Mouse (Mus musculus): Measurements from ENCODE around the gene Bend3. TPM values are rescaled to one million over a fixed set of nuclear protein-coding genes. Genes with fewer than 3 reads are reported as not detected.

The Bend3 gene
- total RNA-seq, 1 experiment: 23.2 TPM

GRCm38 (mm10) chr10:43475376-43475775, 3.3 kb upstream of the Bend3 start:
- H3K9me3 ChIP-seq (ENCODE audit: control insufficient read depth, insufficient read depth, low read depth, low read length): no peaks in the 10 kb centered on the region
- TF ChIP-seq MAFK (IDR thresholded peaks at IDR 0.05; ENCODE audit: insufficient read depth, low read depth, low read length) (no peak), CHD2 (IDR thresholded peaks at IDR 0.05; ENCODE audit: low read depth, low read length) (no peak), HCFC1 (IDR thresholded peaks at IDR 0.05; ENCODE audit: borderline replicate concordance, insufficient read depth, low read length) (no peak), ZNF384 (IDR thresholded peaks at IDR 0.05; ENCODE audit: low read depth, low read length) (0 out of 2 replicates have a peak, but pooled peaks have one; percentile 29), ZC3H11A (IDR thresholded peaks at IDR 0.05; ENCODE audit: borderline replicate concordance, low read depth, low read length) (peak; percentile 49; the same call in 1 of the 2 replicates)
- H3K4me3 ChIP-seq (ENCODE audit: insufficient read depth in 1 of 2, low read depth in 1 of 2, low read length in 2 of 2, poor library complexity in 1 of 2, severe bottlenecking in 1 of 2): no peak overlapping the region
- no peak overlapping the region for H3K9ac ChIP-seq (ENCODE audit: insufficient read depth, low read depth, low read length, poor library complexity, severe bottlenecking)
- in situ Hi-C loops (cut with MboI; ENCODE audit: low sequenced_read_pairs in 2 of 2, unreplicated experiment in 2 of 2): no loop called here
- no peaks in the 10 kb centered on the region for H3K36me3 ChIP-seq (ENCODE audit: control insufficient read depth, insufficient read depth, low read length, poor library complexity, severe bottlenecking)
- no peak for DNase-seq (ENCODE audit: low read depth, low spot score)
- peaks cover 0 to 12% of the 10 kb centered on the region in 2 experiments; a peak in 2 of 4 replicates for H3K4me1 ChIP-seq (ENCODE audit: control insufficient read depth in 2 of 2, insufficient read depth in 2 of 2, low read length in 2 of 2, poor library complexity in 1 of 2)
- H3K27ac ChIP-seq (ENCODE audit: insufficient read depth, low read depth, low read length, poor library complexity, severe bottlenecking): no peak overlapping the region; the same call in 1 of the 2 replicates

- TF ChIP-seq CHD2 (IDR thresholded peaks at IDR 0.05; ENCODE audit: low read depth, low read length): no peak
- no peak for TF ChIP-seq HCFC1 (IDR thresholded peaks at IDR 0.05; ENCODE audit: borderline replicate concordance, insufficient read depth, low read length)
- TF ChIP-seq ZC3H11A (IDR thresholded peaks at IDR 0.05; ENCODE audit: borderline replicate concordance, low read depth, low read length): no peak
- no peak for TF ChIP-seq ZNF384 (IDR thresholded peaks at IDR 0.05; ENCODE audit: low read depth, low read length)
- peak overlapping the region; percentile 69 to 92 for H3K4me3 ChIP-seq (ENCODE audit: insufficient read depth in 1 of 2, low read depth in 1 of 2, low read length in 2 of 2, poor library complexity in 1 of 2, severe bottlenecking in 1 of 2)
- H3K27ac ChIP-seq (ENCODE audit: insufficient read depth, low read depth, low read length, poor library complexity, severe bottlenecking): peak overlapping the region; percentile 99; the same call in 1 of the 2 replicates
- peak; percentile 78 for DNase-seq (ENCODE audit: low read depth, low spot score)
- H3K9me3 ChIP-seq (ENCODE audit: control insufficient read depth, insufficient read depth, low read depth, low read length): no peaks in the 10 kb centered on the region
- in situ Hi-C loops (cut with MboI; ENCODE audit: low sequenced_read_pairs in 2 of 2, unreplicated experiment in 2 of 2): no loop called here
- H3K36me3 ChIP-seq (ENCODE audit: control insufficient read depth, insufficient read depth, low read length, poor library complexity, severe bottlenecking): no peaks in the 10 kb centered on the region
- H3K9ac ChIP-seq (ENCODE audit: insufficient read depth, low read depth, low read length, poor library complexity, severe bottlenecking): peak overlapping the region; percentile 25; the same call in 1 of the 2 replicates
- H3K4me1 ChIP-seq (ENCODE audit: control insufficient read depth in 2 of 2, insufficient read depth in 2 of 2, low read length in 2 of 2, poor library complexity in 1 of 2): peaks cover 4 to 24% of the 10 kb centered on the region in 2 experiments; a peak in 3 of 4 replicates
Observed at GRCm38 (mm10) chr10:43477459-43477858, 1.2 kb upstream of the Bend3 start.

- Histone ChIP-seq H3K4me1 (ENCODE audit: control insufficient read depth in 2 of 2, insufficient read depth in 2 of 2, low read length in 2 of 2, poor library complexity in 1 of 2) (peaks cover 4 to 24% of the 10 kb centered on the region in 2 experiments; a peak in 3 of 4 replicates), H3K36me3 (ENCODE audit: control insufficient read depth, insufficient read depth, low read length, poor library complexity, severe bottlenecking) (no peaks in the 10 kb centered on the region), H3K27ac (ENCODE audit: insufficient read depth, low read depth, low read length, poor library complexity, severe bottlenecking) (peak overlapping the region; percentile 99), H3K9me3 (ENCODE audit: control insufficient read depth, insufficient read depth, low read depth, low read length) (no peaks in the 10 kb centered on the region), H3K9ac (ENCODE audit: insufficient read depth, low read depth, low read length, poor library complexity, severe bottlenecking) (peak overlapping the region; percentile 92), H3K4me3 (ENCODE audit: insufficient read depth in 1 of 2, low read depth in 1 of 2, low read length in 2 of 2, poor library complexity in 1 of 2, severe bottlenecking in 1 of 2) (peak overlapping the region; percentile 69 to 92)
- in situ Hi-C loops (cut with MboI; ENCODE audit: low sequenced_read_pairs in 2 of 2, unreplicated experiment in 2 of 2): no loop called here
- DNase-seq (ENCODE audit: low read depth, low spot score): peak; percentile 60
- TF ChIP-seq ZNF384 (IDR thresholded peaks at IDR 0.05; ENCODE audit: low read depth, low read length) (no peak), HCFC1 (IDR thresholded peaks at IDR 0.05; ENCODE audit: borderline replicate concordance, insufficient read depth, low read length) (no peak), CHD2 (IDR thresholded peaks at IDR 0.05; ENCODE audit: low read depth, low read length) (no peak; the same call in 1 of the 2 replicates), MAFK (IDR thresholded peaks at IDR 0.05; ENCODE audit: insufficient read depth, low read depth, low read length) (no peak), ZC3H11A (IDR thresholded peaks at IDR 0.05; ENCODE audit: borderline replicate concordance, low read depth, low read length) (no peak)
Observed at GRCm38 (mm10) chr10:43477865-43478681, 558 bp upstream of the Bend3 start.

GRCm38 (mm10) chr10:43479436-43480157, 966 bp downstream of the Bend3 start:
- H3K36me3 ChIP-seq (ENCODE audit: control insufficient read depth, insufficient read depth, low read length, poor library complexity, severe bottlenecking): peaks cover 3% of the 10 kb centered on the region; the same call in 1 of the 2 replicates
- peak overlapping the region; percentile 99 for H3K27ac ChIP-seq (ENCODE audit: insufficient read depth, low read depth, low read length, poor library complexity, severe bottlenecking)
- H3K4me1 ChIP-seq (ENCODE audit: control insufficient read depth in 2 of 2, insufficient read depth in 2 of 2, low read length in 2 of 2, poor library complexity in 1 of 2): peaks cover 4 to 30% of the 10 kb centered on the region in 2 experiments; a peak in 3 of 4 replicates
- H3K9ac ChIP-seq (ENCODE audit: insufficient read depth, low read depth, low read length, poor library complexity, severe bottlenecking): peak overlapping the region; percentile 92
- H3K9me3 ChIP-seq (ENCODE audit: control insufficient read depth, insufficient read depth, low read depth, low read length): no peaks in the 10 kb centered on the region
- in situ Hi-C loops (cut with MboI; ENCODE audit: low sequenced_read_pairs in 2 of 2, unreplicated experiment in 2 of 2): no loop called here
- no peak for TF ChIP-seq ZC3H11A (IDR thresholded peaks at IDR 0.05; ENCODE audit: borderline replicate concordance, low read depth, low read length)
- TF ChIP-seq HCFC1 (IDR thresholded peaks at IDR 0.05; ENCODE audit: borderline replicate concordance, insufficient read depth, low read length): peak; percentile 39; the same call in 1 of the 2 replicates
- peak; percentile 40 for DNase-seq (ENCODE audit: low read depth, low spot score)
- peak overlapping the region; percentile 72 to 92 for H3K4me3 ChIP-seq (ENCODE audit: insufficient read depth in 1 of 2, low read depth in 1 of 2, low read length in 2 of 2, poor library complexity in 1 of 2, severe bottlenecking in 1 of 2)
